ENCODE assay signal across 29 mouse cellular contexts in the genomic region with DNA sequence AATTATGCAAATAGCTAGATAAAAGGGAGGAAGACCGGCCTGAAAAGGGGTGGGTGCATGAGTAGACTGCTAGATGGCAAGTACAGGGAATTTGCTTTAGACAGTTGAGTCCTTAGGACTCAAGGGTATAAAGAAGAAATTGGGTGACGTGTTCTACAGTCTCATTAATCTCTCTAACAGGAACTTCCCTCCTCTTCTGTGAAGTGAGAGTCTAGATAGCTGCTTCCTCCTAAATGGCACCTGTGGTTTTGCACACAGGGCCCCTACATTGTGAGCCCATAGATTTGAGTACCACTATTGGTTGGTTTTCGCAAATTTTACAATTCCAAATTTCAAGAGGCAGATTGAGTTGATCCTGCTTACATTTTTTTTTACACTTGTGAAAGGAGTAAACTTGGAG. TPM values are rescaled to one million over a fixed set of nuclear protein-coding genes. Genes with fewer than 3 reads are reported as not detected.
DNase-seq lines count a peak whose midpoint lies in the region; ATAC-seq and TF ChIP-seq lines count a peak whose summit lies in the region.
"Had no signal": no experiment of that assay in that cellular context is flagged by ENCODE, and none has a peak within 500 bp of the region (broad histone marks: within the 10 kb centered on the region; RNA-seq: fewer than 3 reads in every experiment).

No protein-coding gene starts in this region.

- H3K27ac ChIP-seq in MEL (ENCODE audit: control insufficient read depth, low read depth, low read length): no peak overlapping the region
- no peak overlapping the region for H3K27ac ChIP-seq in heart, embryonic 10.5 days
- H3K27ac ChIP-seq in heart, adult 2 months: no peak overlapping the region
- H3K27ac ChIP-seq: embryonic facial prominence, embryonic 10.5 days; embryonic facial prominence, embryonic 13.5 days; forebrain, embryonic 12.5 days; forebrain, embryonic 15.5 days; heart, embryonic 13.5 days; hindbrain, embryonic 12.5 days; hindbrain, embryonic 15.5 days had no signal

- no peaks in the 10 kb centered on the region for H3K4me1 ChIP-seq in MEL (ENCODE audit: control insufficient read depth in 1 of 2, insufficient read depth in 2 of 2, low read length in 2 of 2)
- H3K4me1 ChIP-seq in heart, embryonic 10.5 days: no peaks in the 10 kb centered on the region
- H3K4me1 ChIP-seq in heart, adult 2 months (ENCODE audit: control insufficient read depth, insufficient read depth, low read length): no peaks in the 10 kb centered on the region
- H3K4me1 ChIP-seq: embryonic facial prominence, embryonic 13.5 days; forebrain, embryonic 12.5 days; heart, embryonic 13.5 days; hindbrain, embryonic 12.5 days; hindbrain, embryonic 15.5 days had no signal

- 0 out of 4 replicates have a peak, but pooled peaks of 1 of the 2 experiments have one; percentile 25 for TF ChIP-seq EP300 in MEL (IDR thresholded peaks at IDR 0.05; ENCODE audit: low read depth in 1 of 2, low read length in 2 of 2)
- no peak for TF ChIP-seq EP300 in heart, adult 2 months (IDR thresholded peaks at IDR 0.05; ENCODE audit: insufficient read depth, low read depth, low read length)

- TF ChIP-seq POLR2A in MEL (IDR thresholded peaks at IDR 0.05; ENCODE audit: control insufficient read depth in 1 of 2, insufficient read depth in 1 of 2, low read depth in 1 of 2, low read length in 2 of 2, poor library complexity in 1 of 2): no peak
- no peak for TF ChIP-seq POLR2A in heart, adult 2 months (IDR thresholded peaks at IDR 0.05; ENCODE audit: insufficient read depth, low read depth, low read length)

- no peak for TF ChIP-seq CTCF in MEL (IDR thresholded peaks at IDR 0.05 in 2 of 3, conservative IDR thresholded peaks at IDR 0.05 in 1 of 3; ENCODE audit: control insufficient read depth in 1 of 3, insufficient read depth in 1 of 3, low read depth in 2 of 3, low read length in 3 of 3, poor library complexity in 1 of 3, severe bottlenecking in 1 of 3)
- no peak for TF ChIP-seq CTCF in heart, adult 2 months (IDR thresholded peaks at IDR 0.05)

- H3K9ac ChIP-seq in MEL (ENCODE audit: control insufficient read depth, low read depth, low read length, poor library complexity, severe bottlenecking): no peak overlapping the region
- no peak overlapping the region for H3K9ac ChIP-seq in heart, adult 2 months (ENCODE audit: low read depth, low read length)
- H3K9ac ChIP-seq: embryonic facial prominence, embryonic 13.5 days; forebrain, embryonic 12.5 days; forebrain, embryonic 15.5 days; heart, embryonic 13.5 days; hindbrain, embryonic 12.5 days; hindbrain, embryonic 15.5 days had no signal

- ATAC-seq in hematopoietic stem cell, adult 5-6 weeks (replicated peaks in 1 of 2; ENCODE audit: insufficient read depth in 1 of 2, low FRiP score in 2 of 2, low TSS enrichment in 1 of 2, low read depth in 1 of 2, poor library complexity in 2 of 2, severe bottlenecking in 2 of 2): peak; percentile 75 to 85
- ATAC-seq in frontal cortex, adult (ENCODE audit: low TSS enrichment): no peak
- ATAC-seq: CD4-positive, CD25-positive, alpha-beta regulatory T cell, adult 4 months; forebrain, embryonic 15.5 days; intestine, postnatal 0 days; Patski had no signal

- DNase-seq in 416B (ENCODE audit: low read depth): peak; percentile 8
- peak; percentile 47 for DNase-seq in MEL (ENCODE audit: low read depth, low spot score)
- no peak for DNase-seq in heart, embryonic 10.5 days (ENCODE audit: low spot score)
- no peak for DNase-seq in heart, adult 2 months
- DNase-seq: adrenal gland, adult 2 months; adrenal gland, postnatal 14 days; cerebellum, adult 11-12 months; cerebellum, adult 8-10 months; cerebellum, postnatal 10 days; embryo, embryonic 11 days; gastrocnemius, postnatal 10 days; gastrocnemius, postnatal 36 days; heart, adult 11 months; heart, postnatal 14 days; heart, postnatal 4 days; kidney, adult 2 months had no signal

- H3K79me2 ChIP-seq in MEL (ENCODE audit: control insufficient read depth, insufficient read depth, low read length, poor library complexity): no peaks in the 10 kb centered on the region
- no peaks in the 10 kb centered on the region for H3K79me2 ChIP-seq in heart, adult 2 months (replicated peaks; ENCODE audit: control insufficient read depth, insufficient read depth, low read length)

- H3K27me3 ChIP-seq in MEL (ENCODE audit: control insufficient read depth in 1 of 2, insufficient read depth in 2 of 2, low read length in 2 of 2): no peaks in the 10 kb centered on the region
- no peaks in the 10 kb centered on the region for H3K27me3 ChIP-seq in heart, embryonic 10.5 days (ENCODE audit: insufficient read depth, poor library complexity, severe bottlenecking)
- H3K27me3 ChIP-seq in heart, adult 2 months (ENCODE audit: control insufficient read depth, insufficient read depth, low read length): no peaks in the 10 kb centered on the region
- H3K27me3 ChIP-seq: forebrain, embryonic 15.5 days; heart, embryonic 13.5 days; hindbrain, embryonic 15.5 days had no signal

- intact Hi-C loops in heart, adult 2 months (cut with DNase I): no loop called here

- H3K9me3 ChIP-seq in MEL (replicated peaks; ENCODE audit: insufficient read depth, low read length): no peaks in the 10 kb centered on the region
- no peaks in the 10 kb centered on the region for H3K9me3 ChIP-seq in heart, embryonic 10.5 days
- H3K9me3 ChIP-seq: embryonic facial prominence, embryonic 10.5 days; embryonic facial prominence, embryonic 13.5 days; forebrain, embryonic 12.5 days; forebrain, embryonic 15.5 days; heart, embryonic 13.5 days; hindbrain, embryonic 12.5 days; hindbrain, embryonic 15.5 days had no signal

- peaks cover 0 to 5% of the 10 kb centered on the region in 2 experiments; a peak in 1 of 4 replicates for H3K36me3 ChIP-seq in MEL (ENCODE audit: control insufficient read depth in 1 of 2, insufficient read depth in 2 of 2, low read length in 2 of 2)
- H3K36me3 ChIP-seq in heart, embryonic 10.5 days: no peaks in the 10 kb centered on the region
- H3K36me3 ChIP-seq in heart, adult 2 months (ENCODE audit: control insufficient read depth, insufficient read depth, low read length): no peaks in the 10 kb centered on the region
- H3K36me3 ChIP-seq: embryonic facial prominence, embryonic 10.5 days; embryonic facial prominence, embryonic 13.5 days; forebrain, embryonic 12.5 days; forebrain, embryonic 15.5 days; heart, embryonic 13.5 days; hindbrain, embryonic 12.5 days; hindbrain, embryonic 15.5 days had no signal

- no peak for TF ChIP-seq RAD21 in MEL (IDR thresholded peaks at IDR 0.05; ENCODE audit: low read depth, low read length)

- 66% methylated on average over 3 of the region's 3 CpGs for WGBS in heart, embryonic 10.5 days
- 76% methylated on average over 3 of the region's 3 CpGs for WGBS in heart, adult 2 months

- H3K4me3 ChIP-seq in MEL (ENCODE audit: control insufficient read depth in 1 of 2, insufficient read depth in 1 of 2, low read depth in 2 of 2, low read length in 2 of 2): no peak overlapping the region
- H3K4me3 ChIP-seq in heart, embryonic 10.5 days: no peak overlapping the region
- no peak overlapping the region for H3K4me3 ChIP-seq in heart, adult 2 months
- H3K4me3 ChIP-seq: embryonic facial prominence, embryonic 10.5 days; embryonic facial prominence, embryonic 13.5 days; erythroblast, embryonic 14.5 days; forebrain, embryonic 12.5 days; forebrain, embryonic 15.5 days; heart, embryonic 13.5 days; hindbrain, embryonic 12.5 days; hindbrain, embryonic 15.5 days had no signal

TF ChIP-seq in MEL, 35 proteins besides CTCF, POLR2A, EP300 and RAD21:
- TF ChIP-seq USF1 (IDR thresholded peaks at IDR 0.05; ENCODE audit: low read depth, low read length) (no peak), TBP (IDR thresholded peaks at IDR 0.05; ENCODE audit: low read depth, low read length) (no peak), JUND (IDR thresholded peaks at IDR 0.05; ENCODE audit: low read depth, low read length) (no peak), ZC3H11A (IDR thresholded peaks at IDR 0.05; ENCODE audit: low read depth, low read length) (no peak), E2F4 (IDR thresholded peaks at IDR 0.05; ENCODE audit: borderline replicate concordance, low read depth, low read length) (no peak), MXI1 (IDR thresholded peaks at IDR 0.05; ENCODE audit: low read depth, low read length) (no peak), SIN3A (IDR thresholded peaks at IDR 0.05; ENCODE audit: low read length) (no peak), ELF1 (IDR thresholded peaks at IDR 0.05; ENCODE audit: low read depth, low read length) (no peak), BHLHE40 (IDR thresholded peaks at IDR 0.05; ENCODE audit: borderline replicate concordance, low read depth, low read length) (no peak), KAT2A (conservative IDR thresholded peaks at IDR 0.05; ENCODE audit: low read depth, low read length) (no peak)

RNA-seq across cellular contexts. Expression of a gene that starts 3.5 kb away (rescaled TPM):
- 8.0 and 10.6 TPM in 2 replicates for total RNA-seq in MEL (2012; rRNA removed)
- 10 to 100 TPM in 1 of 2 experiments, not detected in 1; 15.9 TPM for polyA plus RNA-seq in MEL (2012; ENCODE audit: insufficient read depth in 1 of 2, insufficient read length in 2 of 2, low read depth in 1 of 2, low replicate concordance in 2 of 2, missing spikeins in 1 of 2)
- 63.5 and 66.1 TPM in 2 replicates for total RNA-seq in hematopoietic stem cell, adult 5-6 weeks (2017)
- polyA plus RNA-seq in heart, embryonic 10.5 days (2016; fragmentation: Nextera tagmentation; extraction: Ambion mirVana): 48.8 and 53.7 TPM in 2 replicates
- total RNA-seq in heart, adult 2 months (2021): 100 to 1,000 TPM; 132 to 162 TPM
- 26.7 and 64.6 TPM in 2 replicates for polyA plus RNA-seq in heart, adult 2 months (2012; rRNA removed)

RNA-seq across cellular contexts. Expression of a gene that starts 14.5 kb away (rescaled TPM):
- 1.5 and 1.7 TPM in 2 replicates for total RNA-seq in MEL (2012; rRNA removed)
- polyA plus RNA-seq in MEL (2012; ENCODE audit: insufficient read depth in 1 of 2, insufficient read length in 2 of 2, low read depth in 1 of 2, low replicate concordance in 2 of 2, missing spikeins in 1 of 2): 1 to 10 TPM in 1 of 2 experiments, not detected in 1; 3.1 TPM
- 96.4 and 122 TPM in 2 replicates for total RNA-seq in hematopoietic stem cell, adult 5-6 weeks (2017)
- polyA plus RNA-seq in heart, embryonic 10.5 days (2016; fragmentation: Nextera tagmentation; extraction: Ambion mirVana): 23.1 and 23.2 TPM in 2 replicates
- 10 to 100 TPM; 42.7 to 51.3 TPM for total RNA-seq in heart, adult 2 months (2021)
- polyA plus RNA-seq in heart, adult 2 months (2012; rRNA removed): 5.9 and 14.2 TPM in 2 replicates

Comparison
In these comparisons a context has a peak if more than half of its experiments do, and no peak if none do; other contexts are left out.
1. DNase-seq: peak in 416B (single experiment) and MEL (single experiment); none in heart, embryonic 10.5 days (single experiment) and heart, adult 2 months (0 of 2).
2. RNA of a gene that starts 14.5 kb away (total RNA-seq): 96.4 to 122 TPM in hematopoietic stem cell, adult 5-6 weeks and 42.7 to 51.3 TPM in heart, adult 2 months; 1.5 to 1.7 TPM in MEL; every median in the first group is over 10 times any median in the second.